Mouse (Mus musculus): ENCODE measurements at regions not wholly inside any gene's neighbourhood (a gene's known extent, or its start where the extent isn't known, plus 50 kb on each side); places are given as distances from the start of the nearest gene placed in this dataset.

GRCm38 (mm10) chr1:89265771-89266170, 188.8 kb upstream of the Agap1 start:
- Histone ChIP-seq H3K36me3 (ENCODE audit: control insufficient read depth, insufficient read depth) (no peaks in the 10 kb centered on the region), H3K9ac (ENCODE audit: low read depth, low read length) (no peak overlapping the region), H3K27me3 (replicated peaks; ENCODE audit: control insufficient read depth, insufficient read depth, low read length) (0 out of 2 replicates have a peak, but pooled peaks cover 3% of the 10 kb centered on the region), H3K9me3 (ENCODE audit: control insufficient read depth) (no peaks in the 10 kb centered on the region), H3K27ac (ENCODE audit: low read depth, low read length) (no peak overlapping the region), H3K4me2 (replicated peaks; ENCODE audit: low read depth) (no peak overlapping the region), H3K4me1 (replicated peaks; ENCODE audit: control insufficient read depth, insufficient read depth, low read length) (no peaks in the 10 kb centered on the region), H3K4me3 (ENCODE audit: low read depth, low read length) (no peak overlapping the region)
- WGBS = 63% methylated on average over 4 of the region's 4 CpGs
- no peak for TF ChIP-seq CTCF (IDR thresholded peaks at IDR 0.05; ENCODE audit: low read depth)
- ATAC-seq = no peak

DNA sequence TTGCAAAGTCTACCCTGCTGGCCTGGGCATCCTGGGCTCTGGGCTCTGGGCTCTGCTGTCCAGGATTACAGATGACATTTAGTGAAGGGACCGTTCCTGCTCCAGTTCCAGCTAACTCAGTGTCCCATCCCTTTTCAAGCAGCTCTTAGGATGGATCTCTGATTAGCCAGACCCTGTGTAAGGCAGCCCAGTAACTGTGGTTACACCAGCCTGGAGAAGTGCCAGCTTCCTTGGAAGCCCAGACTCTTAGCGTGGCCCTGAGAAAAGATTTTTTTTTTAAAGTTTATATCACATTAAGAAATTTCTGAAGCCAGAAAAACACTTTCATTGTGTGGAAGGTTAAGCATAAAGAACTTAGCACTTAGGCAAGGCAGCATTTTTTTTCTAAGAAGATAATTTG, 185.8 kb upstream of the Agap1 start:
- TF ChIP-seq CTCF (IDR thresholded peaks at IDR 0.05; ENCODE audit: low read depth) = no peak
- no peak for ATAC-seq
- Histone ChIP-seq H3K4me2 (replicated peaks; ENCODE audit: low read depth) (no peak overlapping the region), H3K4me3 (ENCODE audit: low read depth, low read length) (no peak overlapping the region), H3K9ac (ENCODE audit: low read depth, low read length) (no peak overlapping the region), H3K4me1 (replicated peaks; ENCODE audit: control insufficient read depth, insufficient read depth, low read length) (no peaks in the 10 kb centered on the region), H3K27me3 (replicated peaks; ENCODE audit: control insufficient read depth, insufficient read depth, low read length) (0 out of 2 replicates have a peak, but pooled peaks cover 7% of the 10 kb centered on the region), H3K36me3 (ENCODE audit: control insufficient read depth, insufficient read depth) (no peaks in the 10 kb centered on the region), H3K9me3 (ENCODE audit: control insufficient read depth) (no peaks in the 10 kb centered on the region), H3K27ac (ENCODE audit: low read depth, low read length) (no peak overlapping the region)
- WGBS = 67% methylated on average over 2 of the region's 2 CpGs

- TF ChIP-seq CTCF (IDR thresholded peaks at IDR 0.05; ENCODE audit: low read depth) = no peak
- H3K27me3 ChIP-seq (replicated peaks; ENCODE audit: control insufficient read depth, insufficient read depth, low read length) = 0 out of 2 replicates have a peak, but pooled peaks cover 7% of the 10 kb centered on the region
- H3K36me3 ChIP-seq (ENCODE audit: control insufficient read depth, insufficient read depth) = no peaks in the 10 kb centered on the region
- H3K4me2 ChIP-seq (replicated peaks; ENCODE audit: low read depth) = no peak overlapping the region
- no peaks in the 10 kb centered on the region for H3K9me3 ChIP-seq (ENCODE audit: control insufficient read depth)
- no peak overlapping the region for H3K9ac ChIP-seq (ENCODE audit: low read depth, low read length)
- no peaks in the 10 kb centered on the region for H3K4me1 ChIP-seq (replicated peaks; ENCODE audit: control insufficient read depth, insufficient read depth, low read length)
- WGBS = 32% methylated on average over 8 of the region's 8 CpGs
- no peak for ATAC-seq
- no peak overlapping the region for H3K27ac ChIP-seq (ENCODE audit: low read depth, low read length)
- no peak overlapping the region for H3K4me3 ChIP-seq (ENCODE audit: low read depth, low read length)
These were observed 182.9 kb upstream of the Agap1 start for GRCm38 (mm10) chr1:89271743-89272142.

GRCm38 (mm10) chr1:89273021-89273420, 181.6 kb upstream of the Agap1 start:
- Histone ChIP-seq H3K27ac (ENCODE audit: low read depth, low read length) (no peak overlapping the region), H3K4me1 (replicated peaks; ENCODE audit: control insufficient read depth, insufficient read depth, low read length) (no peaks in the 10 kb centered on the region), H3K9me3 (ENCODE audit: control insufficient read depth) (no peaks in the 10 kb centered on the region), H3K27me3 (replicated peaks; ENCODE audit: control insufficient read depth, insufficient read depth, low read length) (0 out of 2 replicates have a peak, but pooled peaks cover 7% of the 10 kb centered on the region), H3K36me3 (ENCODE audit: control insufficient read depth, insufficient read depth) (no peaks in the 10 kb centered on the region), H3K4me3 (ENCODE audit: low read depth, low read length) (no peak overlapping the region), H3K9ac (ENCODE audit: low read depth, low read length) (no peak overlapping the region), H3K4me2 (replicated peaks; ENCODE audit: low read depth) (0 out of 2 replicates have a peak overlapping the region, but pooled peaks have one; percentile 9)
- no peak for TF ChIP-seq CTCF (IDR thresholded peaks at IDR 0.05; ENCODE audit: low read depth)
- no peak for ATAC-seq
- WGBS = 64% methylated on average over 10 of the region's 10 CpGs

GRCm38 (mm10) chr1:89273786-89274362, 180.7 kb upstream of the Agap1 start:
- no peaks in the 10 kb centered on the region for H3K4me1 ChIP-seq (replicated peaks; ENCODE audit: control insufficient read depth, insufficient read depth, low read length)
- no peak overlapping the region for H3K4me3 ChIP-seq (ENCODE audit: low read depth, low read length)
- 0 out of 2 replicates have a peak, but pooled peaks cover 7% of the 10 kb centered on the region for H3K27me3 ChIP-seq (replicated peaks; ENCODE audit: control insufficient read depth, insufficient read depth, low read length)
- no peaks in the 10 kb centered on the region for H3K36me3 ChIP-seq (ENCODE audit: control insufficient read depth, insufficient read depth)
- H3K4me2 ChIP-seq (replicated peaks; ENCODE audit: low read depth) = no peak overlapping the region
- H3K9ac ChIP-seq (ENCODE audit: low read depth, low read length) = no peak overlapping the region
- no peak overlapping the region for H3K27ac ChIP-seq (ENCODE audit: low read depth, low read length)
- H3K9me3 ChIP-seq (ENCODE audit: control insufficient read depth) = no peaks in the 10 kb centered on the region
- ATAC-seq = no peak
- 93% methylated on average over 10 of the region's 10 CpGs for WGBS
- no peak for TF ChIP-seq CTCF (IDR thresholded peaks at IDR 0.05; ENCODE audit: low read depth)

DNA sequence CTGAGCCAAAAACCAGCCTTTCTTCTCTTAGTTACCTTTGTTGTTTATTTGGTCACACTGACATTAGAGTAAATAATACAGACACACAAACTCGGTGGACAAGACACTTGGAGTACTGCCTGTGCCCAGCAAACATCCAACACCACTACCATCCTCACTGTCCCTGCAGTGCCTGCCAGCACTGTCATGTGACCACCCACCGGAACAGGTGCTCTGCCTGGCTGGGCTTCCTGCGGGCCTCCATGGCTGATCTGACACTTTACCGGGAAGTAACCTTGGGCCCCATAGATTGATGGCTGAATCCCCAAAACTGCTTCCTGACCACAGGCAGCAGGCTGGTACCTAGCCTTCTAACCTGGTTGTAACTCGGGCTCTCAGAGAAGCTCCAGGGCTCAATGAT, 175.2 kb upstream of the Agap1 start:
- Histone ChIP-seq H3K4me1 (replicated peaks; ENCODE audit: control insufficient read depth, insufficient read depth, low read length) (no peaks in the 10 kb centered on the region), H3K9me3 (ENCODE audit: control insufficient read depth) (no peaks in the 10 kb centered on the region), H3K9ac (ENCODE audit: low read depth, low read length) (no peak overlapping the region), H3K27ac (ENCODE audit: low read depth, low read length) (no peak overlapping the region), H3K4me2 (replicated peaks; ENCODE audit: low read depth) (no peak overlapping the region), H3K4me3 (ENCODE audit: low read depth, low read length) (no peak overlapping the region), H3K36me3 (ENCODE audit: control insufficient read depth, insufficient read depth) (no peaks in the 10 kb centered on the region), H3K27me3 (replicated peaks; ENCODE audit: control insufficient read depth, insufficient read depth, low read length) (no peaks in the 10 kb centered on the region)
- 47% methylated on average over 5 of the region's 5 CpGs for WGBS
- no peak for ATAC-seq
- TF ChIP-seq CTCF (IDR thresholded peaks at IDR 0.05; ENCODE audit: low read depth) = no peak
